Mouse (Mus musculus): ENCODE measurements around the gene Atxn10.

The Atxn10 gene

DNA sequence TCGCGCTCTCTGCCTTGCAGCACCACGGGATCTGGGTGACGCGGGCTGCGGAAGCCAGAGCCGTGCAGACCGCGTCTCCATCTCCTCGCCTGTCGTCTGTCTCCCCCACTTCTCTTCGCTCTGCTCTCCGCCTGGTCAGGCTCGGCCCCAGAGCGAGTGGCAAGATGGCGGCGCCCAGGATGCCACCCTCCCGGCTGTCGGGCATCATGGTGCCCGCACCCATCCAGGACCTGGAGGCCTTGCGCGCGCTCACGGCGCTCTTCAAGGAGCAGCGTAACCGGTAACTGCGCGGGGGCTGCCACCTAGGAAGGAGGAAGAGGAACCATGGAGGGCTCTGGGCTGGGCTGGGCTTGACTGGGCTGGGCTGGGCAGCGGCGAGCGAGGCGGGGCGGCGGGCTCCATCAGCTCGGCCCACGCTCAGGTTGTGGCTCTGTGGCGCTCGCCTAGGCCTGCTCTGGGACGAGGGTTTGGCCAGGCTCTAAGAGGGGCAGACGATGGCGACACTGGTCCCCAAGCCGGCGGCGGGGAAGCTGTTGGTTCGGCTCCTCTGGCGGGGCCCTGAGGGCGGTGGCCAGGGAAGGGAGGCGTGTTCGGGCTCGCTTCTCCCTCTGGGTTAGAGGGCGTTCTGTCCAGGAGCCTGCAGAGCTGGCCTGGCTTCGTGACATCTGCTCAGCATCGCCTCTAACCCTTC lies 401 bp downstream of the Atxn10 start:
- peak; percentile 83 to 87 for DNase-seq

DNA sequence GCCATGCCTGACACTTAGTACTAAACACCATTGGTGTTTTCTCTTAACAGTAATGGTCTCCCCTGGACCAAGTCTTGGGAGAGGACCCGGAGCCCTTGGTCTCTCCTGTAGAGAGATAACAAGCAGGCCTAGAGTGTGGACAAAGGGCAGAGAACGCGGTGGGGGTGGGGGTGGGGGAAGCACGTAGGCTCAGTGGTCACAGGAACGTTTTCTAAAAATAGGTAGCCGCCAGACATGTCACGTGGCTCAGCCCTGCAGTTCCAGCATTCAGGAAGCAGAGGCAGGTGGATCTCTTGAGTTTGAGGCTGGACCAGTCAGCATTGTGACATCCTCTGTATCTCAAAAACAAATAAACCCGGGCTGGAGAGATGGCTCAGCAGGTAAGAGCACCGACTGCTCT lies 1.2 kb downstream of the Atxn10 start:
- no peak for DNase-seq

DNA sequence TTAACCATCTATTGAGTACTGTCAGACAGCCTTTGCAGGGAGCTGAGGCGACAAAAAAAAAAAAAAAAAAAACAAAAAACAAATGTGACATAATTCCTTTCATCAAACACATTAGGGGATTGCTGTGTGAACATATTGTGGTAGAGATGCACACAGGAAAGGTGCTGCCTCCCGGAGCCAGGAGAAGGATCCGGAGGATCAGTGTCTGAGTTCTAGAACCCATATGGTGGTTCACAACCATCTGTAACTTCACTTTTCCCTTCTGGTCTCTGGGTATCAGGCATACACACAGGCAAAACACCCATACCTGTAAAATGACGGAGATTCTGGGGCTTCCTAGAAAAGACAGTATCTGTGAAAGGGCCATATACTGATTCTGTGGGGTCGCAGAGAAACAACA lies 1.9 kb downstream of the Atxn10 start:
- no peak for DNase-seq

DNA sequence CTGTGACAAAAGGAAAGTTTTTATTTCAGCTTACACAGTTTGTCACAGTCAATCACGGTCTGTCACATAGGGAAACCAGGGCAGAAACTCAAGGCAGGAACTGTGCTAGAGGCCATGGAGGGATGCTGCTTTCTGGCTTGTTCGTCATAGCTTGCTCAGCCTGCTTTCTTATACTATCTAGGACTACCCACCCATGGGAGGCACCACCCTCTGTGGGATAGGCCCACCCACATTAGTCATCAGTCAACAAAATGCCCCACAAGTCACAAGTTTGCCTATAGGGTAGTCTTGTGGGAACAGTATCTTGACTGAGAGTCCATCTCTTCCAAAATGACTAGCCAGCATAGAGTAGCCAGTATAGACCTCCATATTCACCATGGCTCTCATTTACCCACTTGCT lies 6.2 kb downstream of the Atxn10 start:
- no peak for DNase-seq

DNA sequence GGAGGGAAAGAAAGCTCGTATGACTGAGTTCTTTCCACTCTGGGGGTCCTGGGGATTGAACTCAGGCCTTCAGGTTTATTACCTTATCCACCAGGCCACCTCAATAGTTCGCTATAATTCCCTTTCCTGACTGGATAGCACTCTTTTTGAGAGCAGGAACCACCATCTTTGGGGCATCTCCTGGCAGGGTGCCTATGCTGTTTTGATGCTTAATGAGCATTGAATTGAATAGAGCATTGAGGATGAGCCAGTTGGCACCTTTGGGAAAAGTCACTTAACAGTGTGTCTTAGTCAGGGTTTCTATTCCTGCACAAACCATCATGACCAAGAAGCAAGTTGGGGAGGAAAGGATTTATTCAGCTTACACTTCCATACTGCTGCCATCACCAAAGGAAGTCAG lies 8.6 kb downstream of the Atxn10 start:
- peak in 1 of 2 experiments; percentile 34 for DNase-seq

DNA sequence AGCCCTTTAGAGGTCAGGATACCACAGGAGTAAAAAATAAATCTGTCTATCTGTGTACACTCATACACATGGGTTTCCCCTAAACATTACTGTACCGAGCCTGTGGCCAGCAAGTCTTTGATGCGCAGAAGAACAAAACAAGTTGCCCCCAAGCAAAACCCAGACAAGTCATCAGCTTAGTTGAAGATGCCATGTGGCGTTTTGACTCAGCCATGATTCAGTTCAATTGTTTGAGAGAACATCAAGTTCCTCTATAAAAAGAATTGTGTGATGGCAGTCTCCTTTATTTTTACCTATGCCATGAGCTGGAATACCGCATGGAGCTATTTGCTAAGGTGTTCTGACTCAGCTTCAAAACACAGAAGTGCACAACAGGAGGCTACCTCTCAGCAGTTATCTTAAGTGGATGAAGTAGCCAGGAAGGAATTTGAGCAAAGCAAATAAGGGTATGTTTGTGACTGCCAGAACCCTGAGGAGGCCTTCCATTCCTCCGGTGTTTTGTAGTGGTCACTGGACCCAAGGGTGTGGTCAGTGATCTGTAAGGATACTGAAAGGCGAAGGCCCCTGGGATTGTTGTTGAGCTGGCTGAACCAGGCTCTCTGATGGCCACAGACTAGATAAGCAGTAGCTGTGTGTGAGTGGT lies 11.1 kb downstream of the Atxn10 start:
- DNase-seq = no peak

DNA sequence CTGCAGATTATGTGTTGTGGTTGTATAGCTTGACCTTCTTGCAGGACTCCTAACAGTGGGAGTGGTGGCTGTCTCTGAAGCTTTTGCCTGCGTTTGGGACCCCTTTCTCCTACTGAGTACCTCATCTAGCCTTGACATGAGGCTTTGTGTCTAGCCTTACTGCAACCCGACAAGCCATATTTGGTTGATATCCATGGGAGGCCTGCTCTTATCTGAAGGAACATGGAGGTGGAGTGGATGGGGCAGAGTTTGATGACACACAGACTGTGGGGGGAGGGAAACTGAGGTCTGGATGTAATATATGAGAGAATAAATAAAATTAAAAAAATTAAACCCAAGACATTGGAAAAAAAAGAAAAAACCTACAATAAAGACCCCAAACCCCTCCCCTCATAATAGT lies 14.1 kb downstream of the Atxn10 start:
- no peak for DNase-seq

DNA sequence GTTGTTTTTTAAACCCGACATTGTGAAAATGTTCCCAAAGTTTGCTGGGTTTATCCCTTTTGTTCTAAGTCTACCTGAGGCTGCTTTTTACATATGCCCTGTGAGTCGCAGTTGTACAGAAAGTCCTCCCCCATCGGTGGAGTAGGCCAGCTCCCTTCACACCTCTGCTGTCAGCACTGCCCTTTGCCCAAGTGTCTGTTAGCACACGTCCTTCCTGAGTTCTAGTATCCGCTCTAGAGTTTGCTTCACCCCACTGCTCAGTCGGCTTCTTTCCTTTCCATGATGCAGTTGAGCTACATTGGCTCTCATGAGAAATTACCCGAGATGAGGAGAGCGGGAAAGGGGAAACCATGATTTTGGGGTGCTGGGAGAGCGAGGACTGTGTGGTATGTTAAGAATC lies 18.0 kb downstream of the Atxn10 start:
- DNase-seq = no peak

DNA sequence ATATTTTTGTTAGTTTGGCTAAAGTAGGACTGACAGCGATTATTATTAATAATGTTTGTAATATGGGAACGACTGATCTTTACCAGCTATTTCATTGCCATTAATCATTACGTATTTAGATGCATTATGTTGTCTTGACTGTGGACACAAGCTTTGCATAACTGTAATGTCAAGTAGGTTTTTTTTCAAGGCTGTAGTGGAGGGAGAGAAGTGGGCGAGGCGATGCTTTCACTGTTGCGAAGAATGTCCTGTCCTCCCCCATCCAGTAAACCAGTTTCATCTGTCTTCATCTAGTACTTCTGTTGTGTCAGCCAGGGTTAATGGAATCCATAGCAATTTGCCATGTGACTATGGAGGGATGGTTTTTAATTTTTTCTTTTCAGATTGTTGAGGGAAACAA lies 20.1 kb downstream of the Atxn10 start:
- DNase-seq = no peak

DNA sequence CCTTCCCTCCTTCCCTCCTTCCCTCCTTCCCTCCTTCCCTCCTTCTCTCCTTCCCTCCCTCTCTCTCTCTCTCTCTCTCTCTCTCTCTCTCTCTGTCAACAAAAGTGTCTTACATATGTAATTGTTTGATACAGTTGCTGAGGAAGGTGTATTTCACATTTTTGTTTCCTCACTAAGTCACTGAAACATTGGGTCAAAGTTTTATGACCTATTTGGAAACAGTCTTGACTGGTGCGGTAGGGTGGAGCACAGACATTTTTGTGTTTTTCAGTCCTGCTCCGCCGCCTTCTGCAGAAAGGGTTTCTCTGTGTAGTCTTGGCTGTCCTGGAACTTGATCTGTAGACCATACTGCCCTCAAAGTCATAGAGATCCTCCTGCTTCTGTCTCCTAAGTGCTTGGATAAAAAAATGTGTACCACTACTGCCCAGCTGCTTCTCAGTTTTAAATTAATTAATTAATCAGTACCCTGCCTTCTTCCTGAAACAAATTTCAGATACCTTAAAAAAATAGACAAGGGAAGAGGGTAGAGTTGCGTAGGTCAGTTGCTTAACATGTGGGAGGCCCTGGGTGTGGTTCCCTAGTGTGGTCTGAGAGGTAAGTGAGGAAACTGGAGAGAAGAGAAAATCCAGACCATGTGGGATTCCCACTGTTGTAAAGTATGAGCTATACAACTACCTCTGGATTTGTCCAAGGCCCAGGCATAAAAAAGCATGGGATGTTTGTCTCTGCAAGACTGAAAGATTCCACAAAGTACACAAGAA lies 21.6 kb downstream of the Atxn10 start:
- no peak for DNase-seq

DNA sequence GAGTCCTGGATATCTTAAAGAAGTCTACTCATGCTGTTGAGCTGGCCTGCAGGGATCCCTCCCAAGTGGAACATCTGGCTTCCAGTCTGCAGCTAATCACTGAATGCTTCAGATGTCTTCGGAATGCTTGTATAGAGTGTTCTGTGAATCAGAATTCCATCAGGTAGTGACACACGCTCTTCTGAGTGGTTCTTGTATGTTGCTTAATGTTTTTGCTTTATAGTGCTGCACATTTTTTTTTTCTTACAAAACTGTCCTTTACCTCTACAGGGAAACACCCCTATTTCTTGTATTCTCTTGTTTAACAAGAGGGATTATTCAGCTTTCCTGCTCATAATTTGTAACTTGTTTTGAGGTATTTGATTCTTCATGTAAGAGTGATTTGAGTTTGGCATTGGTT lies 23.4 kb downstream of the Atxn10 start:
- DNase-seq = no peak

DNA sequence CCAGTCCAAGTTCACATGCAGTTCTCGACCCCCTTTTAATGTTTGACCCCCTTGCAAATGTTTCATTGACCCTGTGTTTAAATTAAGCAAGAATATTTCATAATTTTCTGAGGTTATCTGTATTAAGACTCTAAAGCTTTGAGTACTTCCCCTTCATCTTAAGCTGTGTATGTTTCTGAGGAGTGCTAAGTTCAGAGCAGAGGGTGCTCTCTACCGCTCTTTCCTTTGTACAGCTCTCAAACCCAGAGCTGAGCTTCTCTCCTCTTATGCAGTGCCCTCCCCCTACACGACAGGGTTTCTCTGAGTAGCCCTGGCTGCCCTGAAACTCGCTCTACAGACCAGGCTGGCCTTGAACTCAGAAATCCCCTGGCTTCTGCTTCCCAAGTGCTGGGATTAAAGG lies 23.9 kb downstream of the Atxn10 start:
- no peak for DNase-seq

DNA sequence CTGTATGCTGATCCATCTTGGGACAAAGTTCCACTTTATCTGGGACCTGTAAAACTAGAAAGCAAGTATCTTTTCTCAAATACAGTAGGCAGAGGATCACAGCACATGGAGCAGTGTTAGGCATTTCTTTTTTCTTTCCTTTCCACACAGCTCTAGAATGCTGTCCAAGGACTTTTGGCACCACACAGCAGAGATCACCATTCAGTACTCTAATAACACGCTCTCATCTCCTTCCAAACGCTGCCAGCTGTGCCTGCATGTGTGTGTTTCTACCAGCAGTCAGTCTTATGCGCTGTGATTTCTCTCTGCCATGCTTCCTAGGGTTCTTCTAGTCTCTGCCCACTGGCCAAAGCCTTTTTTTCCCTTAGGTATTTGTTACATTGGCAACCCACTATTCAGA lies 28.3 kb downstream of the Atxn10 start:
- DNase-seq = no peak

DNA sequence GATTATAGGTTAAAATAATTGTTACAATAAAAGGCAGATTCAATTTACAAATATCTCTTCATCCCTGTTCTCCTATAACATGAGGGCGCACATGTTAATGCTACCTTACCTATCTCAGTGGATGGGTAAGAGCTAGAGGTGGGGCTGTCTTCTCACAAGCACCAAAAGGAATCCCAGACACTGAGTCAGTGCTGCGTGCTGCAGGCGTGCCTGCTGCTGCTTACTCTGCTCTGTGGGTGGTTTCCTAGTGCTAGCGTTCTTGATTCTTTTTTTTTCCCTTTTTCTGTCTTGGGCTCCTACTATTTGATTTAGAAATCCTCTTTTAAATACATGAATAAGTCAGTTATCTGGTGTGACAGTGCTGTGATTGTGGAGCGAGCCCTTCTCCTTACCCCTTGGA lies 30.9 kb downstream of the Atxn10 start:
- no peak for DNase-seq

DNA sequence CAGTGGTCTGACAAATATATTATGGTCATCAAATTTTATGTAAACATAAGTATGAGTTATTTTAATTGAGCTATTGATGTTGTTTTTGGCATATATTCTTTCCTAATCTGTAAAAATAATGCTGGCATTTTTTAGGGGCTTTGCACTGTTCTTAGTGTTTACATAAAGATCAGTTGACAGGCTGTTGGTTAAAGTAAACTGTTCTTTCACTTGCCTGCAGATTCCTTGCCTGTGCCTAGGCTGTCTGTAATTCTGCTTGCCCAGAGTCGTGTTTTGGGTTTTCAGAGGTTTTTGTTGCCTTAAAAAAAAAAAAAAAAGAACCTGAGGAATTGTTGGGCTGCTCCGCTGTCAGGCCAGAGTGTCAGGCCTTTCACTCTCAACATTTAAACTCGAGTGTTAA lies 33.7 kb downstream of the Atxn10 start:
- DNase-seq = no peak

DNA sequence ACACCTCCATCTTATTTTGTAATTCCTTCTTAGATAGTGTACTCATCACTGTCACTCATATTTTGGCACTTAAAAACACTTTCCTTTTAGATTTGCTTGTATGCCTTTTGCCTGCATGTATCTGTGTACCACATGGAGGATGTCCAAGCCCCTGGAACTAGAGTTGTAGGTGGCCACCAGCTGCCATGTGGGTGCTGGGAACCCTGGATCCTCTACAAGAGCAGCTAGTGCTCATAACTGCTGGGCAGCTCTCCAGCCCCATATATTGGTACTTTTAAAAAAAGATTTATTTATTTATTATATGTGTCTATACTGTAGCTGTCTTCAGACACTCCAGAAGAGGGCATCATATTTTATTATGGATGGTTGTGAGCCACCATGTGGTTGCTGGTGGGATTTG lies 37.1 kb downstream of the Atxn10 start:
- no peak for DNase-seq

DNA sequence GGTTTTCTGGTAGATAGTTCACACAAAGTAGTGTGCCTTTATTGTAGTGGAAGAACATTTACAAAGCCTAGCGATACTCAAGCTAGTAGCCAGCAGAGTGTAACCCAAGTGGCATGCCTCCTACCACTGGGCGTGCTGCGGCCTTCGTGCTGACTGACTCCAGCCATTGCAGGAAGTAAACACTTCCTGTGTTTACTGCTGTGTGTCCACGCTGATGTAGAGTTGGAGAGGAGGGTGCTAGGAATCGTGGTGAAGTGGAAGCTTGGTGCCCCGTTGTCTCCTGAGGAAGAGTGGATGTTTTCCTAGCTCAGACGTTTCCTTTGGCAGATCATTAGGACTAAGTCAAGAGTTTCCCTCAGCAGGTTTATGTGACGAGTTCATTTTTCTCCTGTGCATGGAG lies 47.4 kb downstream of the Atxn10 start:
- no peak for DNase-seq

DNA sequence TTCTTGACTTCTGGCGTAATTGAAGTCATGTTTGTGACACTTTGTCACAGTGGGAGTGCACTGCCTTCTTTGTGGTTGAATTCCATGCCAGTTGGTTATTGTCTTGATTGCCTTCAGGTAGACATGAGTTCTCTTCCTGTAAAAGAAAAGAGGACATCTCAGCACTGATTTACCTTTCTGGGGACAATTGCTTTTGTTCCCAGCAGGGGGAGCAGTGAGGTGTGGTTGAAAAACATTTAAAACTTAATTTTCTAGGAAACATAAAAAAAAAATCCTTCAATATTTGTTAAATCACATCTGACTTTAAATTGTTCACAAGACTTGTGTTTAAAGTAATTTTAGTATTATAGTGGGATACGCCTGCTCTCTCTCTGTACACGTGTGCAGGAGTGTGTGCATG lies 52.7 kb downstream of the Atxn10 start:
- DNase-seq = peak; percentile 39 to 52

DNA sequence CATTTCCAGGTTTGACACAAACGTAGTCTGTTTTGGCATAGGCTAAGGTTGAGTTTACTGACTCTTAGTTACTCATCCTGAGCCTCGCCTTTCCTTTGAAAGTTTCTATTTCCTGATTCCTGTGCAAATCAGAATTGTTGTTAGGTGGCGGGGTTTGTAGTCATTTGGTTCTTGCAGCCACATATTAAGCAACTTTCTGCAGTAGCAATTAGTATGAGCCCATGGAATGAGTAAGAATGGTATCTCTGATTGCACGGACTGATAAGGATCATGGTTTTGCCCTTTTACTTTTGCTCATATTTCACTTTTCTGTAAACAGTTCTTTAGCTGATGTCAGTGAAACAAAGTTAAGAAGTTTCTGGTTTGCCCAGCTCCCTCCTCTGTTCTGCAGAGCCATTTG lies 53.9 kb downstream of the Atxn10 start:
- no peak for DNase-seq

DNA sequence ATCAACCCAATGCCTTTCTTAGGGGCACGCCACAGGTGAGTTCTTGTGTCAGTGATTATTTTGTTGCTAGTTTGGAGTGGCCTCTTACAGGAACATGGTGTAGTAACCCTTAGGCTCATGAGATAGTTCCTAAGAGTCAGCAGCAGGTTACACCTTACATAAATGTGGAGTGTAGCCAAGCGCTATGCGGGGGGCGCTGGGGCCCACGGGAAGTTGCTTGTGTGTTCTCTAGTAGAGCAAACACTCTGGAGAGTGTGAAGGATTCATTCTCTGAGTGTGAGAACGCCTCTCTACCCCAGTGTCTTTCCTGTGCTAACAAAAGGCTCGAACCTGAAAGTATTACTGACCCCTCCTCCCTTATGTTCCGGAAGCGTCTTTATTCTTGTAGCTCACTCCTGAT lies 59.3 kb downstream of the Atxn10 start:
- no peak for DNase-seq

DNA sequence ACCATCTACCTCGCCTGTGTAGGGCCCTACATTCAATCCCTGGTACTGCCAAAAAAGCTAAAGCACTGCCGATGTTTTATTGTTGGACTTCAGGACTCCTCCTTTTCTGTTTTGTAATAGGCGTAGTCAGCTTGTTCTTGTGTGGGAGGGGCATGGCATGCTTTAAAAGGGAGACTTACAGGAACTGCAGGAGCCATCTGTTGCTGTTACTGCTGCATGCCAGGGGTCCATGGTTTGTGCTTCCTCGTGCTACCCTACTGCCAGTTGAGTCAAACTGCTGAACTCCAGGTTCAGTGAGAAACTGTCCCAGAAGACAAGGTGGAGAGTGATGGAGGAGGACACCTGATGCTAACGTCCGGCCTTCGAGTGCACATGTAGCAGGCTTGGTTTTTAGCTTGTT lies 65.9 kb downstream of the Atxn10 start:
- DNase-seq = peak; percentile 32 to 60

DNA sequence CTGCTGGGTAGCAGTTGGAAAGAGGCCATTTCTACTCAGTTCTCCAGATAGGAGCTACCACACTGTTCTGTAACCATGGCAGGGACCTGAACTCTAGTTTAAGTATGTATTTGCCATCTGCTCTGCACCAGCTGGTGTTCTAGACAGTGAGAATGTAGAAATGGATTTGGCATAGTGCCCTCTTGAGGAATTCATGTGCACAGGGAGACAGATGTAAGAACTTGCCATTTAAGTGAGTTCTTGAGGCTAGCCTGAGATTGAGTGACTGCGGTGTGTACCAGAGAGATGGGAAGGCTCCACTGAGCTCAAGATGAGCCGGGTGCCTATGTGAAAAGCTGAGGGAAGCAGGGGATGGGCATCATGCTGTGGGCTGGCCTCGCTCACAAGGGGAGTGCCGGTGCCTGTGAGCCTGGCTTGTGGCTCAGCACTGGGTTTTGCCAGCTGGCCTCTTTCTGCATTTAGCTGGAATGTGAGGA lies 67.2 kb downstream of the Atxn10 start:
- peak; percentile 83 to 89 for DNase-seq

DNA sequence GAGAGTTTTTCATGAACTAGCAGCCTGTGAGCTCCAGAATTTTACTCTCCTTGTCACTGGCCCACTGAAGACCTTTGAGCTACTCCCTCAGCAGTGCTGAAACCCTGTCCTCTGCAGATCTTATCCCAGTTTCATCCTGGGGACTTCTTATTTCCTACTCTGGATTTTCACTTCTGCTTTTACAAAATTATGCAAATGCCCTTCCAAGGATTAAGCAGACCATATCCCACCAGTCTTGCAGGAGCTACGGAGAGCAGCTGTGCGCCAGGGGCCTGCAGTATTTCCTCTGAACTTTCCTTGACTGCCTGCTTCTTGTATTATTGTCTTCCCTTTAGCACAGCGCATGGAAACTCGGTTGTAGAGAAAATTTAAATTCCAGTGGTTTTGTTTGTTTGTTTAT lies 68.7 kb downstream of the Atxn10 start:
- DNase-seq = no peak

DNA sequence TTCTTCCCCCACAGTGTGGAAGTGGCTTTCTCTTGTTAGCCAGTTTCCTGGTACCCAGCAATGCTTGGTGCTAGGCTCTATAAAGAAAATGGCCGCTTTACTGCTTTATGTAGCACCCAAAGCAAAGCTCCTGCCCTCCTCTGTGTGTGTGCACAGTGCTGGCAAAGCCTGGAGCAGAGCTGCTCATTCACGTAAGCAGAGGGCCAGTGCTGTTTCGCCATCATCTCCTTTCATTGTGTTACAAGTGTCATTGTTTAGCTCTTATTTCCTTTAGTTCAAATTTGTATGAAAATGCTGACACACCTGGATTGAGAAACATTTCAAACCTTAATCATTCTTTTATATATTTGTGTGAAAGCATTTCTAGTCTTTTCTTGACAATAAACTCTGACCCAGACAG lies 69.5 kb downstream of the Atxn10 start:
- DNase-seq = no peak

All from cerebellum, postnatal 14 days (tissue).